Comparison of ENCODE assay signal across 8 mouse cellular contexts in genomic region chr12:107927961-107928431, GRCm38 (mm10).
A peak's percentile ranks its signal among the peaks of the same experiment; 100 is the strongest.
DNase-seq lines count a peak whose midpoint lies in the region; ATAC-seq and TF ChIP-seq lines count a peak whose summit lies in the region.

No protein-coding gene starts in this region.

- peaks cover 23% of the 10 kb centered on the region for H3K4me1 ChIP-seq in stomach, embryonic 15.5 days
- peaks cover 2% of the 10 kb centered on the region; the same call in 1 of the 2 replicates for H3K4me1 ChIP-seq in stomach, postnatal 0 days (replicated peaks; ENCODE audit: control insufficient read depth, insufficient read depth)

- WGBS in stomach, embryonic 15.5 days = 62% methylated on average over 10 of the region's 10 CpGs
- 50% methylated on average over 10 of the region's 10 CpGs for WGBS in stomach, postnatal 0 days

- H3K4me2 ChIP-seq in stomach, embryonic 15.5 days = peak overlapping the region; percentile 3; the same call in 1 of the 2 replicates
- no peak overlapping the region for H3K4me2 ChIP-seq in stomach, postnatal 0 days (replicated peaks; ENCODE audit: low read depth)

- H3K36me3 ChIP-seq in stomach, embryonic 15.5 days = no peaks in the 10 kb centered on the region
- no peaks in the 10 kb centered on the region for H3K36me3 ChIP-seq in stomach, postnatal 0 days (ENCODE audit: control insufficient read depth, insufficient read depth, low read length)

- H3K4me3 ChIP-seq in stomach, embryonic 15.5 days (replicated peaks) = no peak overlapping the region
- H3K4me3 ChIP-seq in stomach, postnatal 0 days (ENCODE audit: low read depth, low read length) = no peak overlapping the region

- no peak for DNase-seq in frontal cortex, postnatal 10 days (ENCODE audit: low spot score in 2 of 2)
- DNase-seq in stomach, postnatal 0 days (ENCODE audit: low spot score) = no peak
- peak; percentile 19 for DNase-seq in lung, postnatal 10 days
- DNase-seq in thymus, postnatal 4 days = peak; percentile 83
- no peak for DNase-seq in cerebellum, postnatal 14 days
- DNase-seq in spleen, postnatal 4 days (ENCODE audit: low spot score in 2 of 2) = no peak

- no peaks in the 10 kb centered on the region for H3K27me3 ChIP-seq in stomach, embryonic 15.5 days (replicated peaks)
- no peaks in the 10 kb centered on the region for H3K27me3 ChIP-seq in stomach, postnatal 0 days (ENCODE audit: control insufficient read depth, insufficient read depth, low read length)

- TF ChIP-seq EP300 in stomach, postnatal 0 days (optimal IDR thresholded peaks at IDR 0.05) = no peak

- no peak overlapping the region for H3K9ac ChIP-seq in stomach, embryonic 15.5 days
- H3K9ac ChIP-seq in stomach, postnatal 0 days (ENCODE audit: low read length) = no peak overlapping the region

- H3K27ac ChIP-seq in stomach, embryonic 15.5 days = peak overlapping the region; percentile 31; the same call in 1 of the 2 replicates
- no peak overlapping the region for H3K27ac ChIP-seq in stomach, postnatal 0 days (replicated peaks)

- TF ChIP-seq CTCF in stomach, postnatal 0 days (IDR thresholded peaks at IDR 0.05; ENCODE audit: low read depth) = no peak

- H3K9me3 ChIP-seq in stomach, embryonic 15.5 days = no peaks in the 10 kb centered on the region
- H3K9me3 ChIP-seq in stomach, postnatal 0 days (ENCODE audit: control insufficient read depth, low read length) = no peaks in the 10 kb centered on the region

- ATAC-seq in frontal cortex, adult (ENCODE audit: low TSS enrichment) = peak; percentile 68
- no peak for ATAC-seq in stomach, embryonic 15.5 days (ENCODE audit: insufficient read depth, low FRiP score, low read depth)
- ATAC-seq in stomach, postnatal 0 days (ENCODE audit: low FRiP score, low TSS enrichment) = no peak

Comparison
In these comparisons a context has a peak if more than half of its experiments do, and no peak if none do; other contexts are left out.
1. DNase-seq: peak in lung, postnatal 10 days (single experiment) and thymus, postnatal 4 days (single experiment); none in frontal cortex, postnatal 10 days (0 of 2), stomach, postnatal 0 days (single experiment), cerebellum, postnatal 14 days (0 of 2) and spleen, postnatal 4 days (0 of 2).